Mouse (Mus musculus) stomach, postnatal 0 days (tissue): ENCODE results near the gene Cacng1. TPM values are rescaled to one million over a fixed set of nuclear protein-coding genes. Genes with fewer than 3 reads are reported as not detected.

ENCODE experiments used
- ATAC-seq: fragments of 200-750 bp; cut with Nextera tagmentation; 2 replicates; pipeline ENCODE4 v1.8.0; 2017; ENCODE audit not compliant: low FRiP score, low TSS enrichment
- DNase-seq: peaks from one replicate; pipeline ENCODE4 v3.0.0-alpha.2; 2016; ENCODE audit warnings: low spot score
- H3K27ac ChIP-seq: fragments of 300-500 bp; sonication (generic); replicated peaks from 2 replicates; pipeline ENCODE4 v1.5.1; 2014; ENCODE audit warnings: mild to moderate bottlenecking, control low read depth
- H3K27me3 ChIP-seq: fragments of 300-500 bp; sonication (generic); 2 replicates; pipeline ENCODE4 v1.6.1; 2014; ENCODE audit warnings: low read length; ENCODE audit not compliant: control insufficient read depth, insufficient read depth
- H3K36me3 ChIP-seq: fragments of 300-500 bp; sonication (generic); 2 replicates; pipeline ENCODE4 v1.6.1; 2014; ENCODE audit warnings: low read length, mixed read lengths; ENCODE audit not compliant: control insufficient read depth, insufficient read depth
- H3K4me1 ChIP-seq: fragments of 300-500 bp; sonication (generic); replicated peaks from 2 replicates; pipeline ENCODE4 v1.6.1; 2014; ENCODE audit warnings: antibody characterized with exemption; ENCODE audit not compliant: control insufficient read depth, insufficient read depth
- H3K4me2 ChIP-seq: fragments of 300-500 bp; sonication (generic); replicated peaks from 2 replicates; pipeline ENCODE4 v1.6.1; 2014; ENCODE audit warnings: low read depth, mild to moderate bottlenecking, control low read depth, moderate library complexity
- H3K4me3 ChIP-seq: fragments of 300-500 bp; sonication (generic); 2 replicates; pipeline ENCODE4 v1.5.1; 2014; ENCODE audit warnings: low read depth, low read length, control low read depth
- H3K9ac ChIP-seq: fragments of 300-500 bp; sonication (generic); 2 replicates; pipeline ENCODE4 v1.6.1; 2014; ENCODE audit warnings: mild to moderate bottlenecking, low read length, control low read depth, mixed read lengths
- H3K9me3 ChIP-seq: fragments of 300-500 bp; sonication (generic); 2 replicates; pipeline ENCODE4 v1.6.1; 2016; ENCODE audit warnings: low read length; ENCODE audit not compliant: control insufficient read depth
- CTCF ChIP-seq: IDR thresholded peaks from 2 replicates; pipeline ENCODE4 v1.5.1; 2016; ENCODE audit warnings: antibody characterized with exemption, low read depth, mild to moderate bottlenecking, moderate library complexity
- EP300 ChIP-seq: optimal IDR thresholded peaks from 2 replicates; pipeline ENCODE3; 2016; ENCODE audit warnings: antibody characterized with exemption
- WGBS: fragments of 180-500 bp; shearing (Covaris S2); extraction: QIAGEN DNeasy Blood & Tissue Kit; methylation state at CpG from one replicate; pipeline ENCODE4 v1.1.7; 2014; 5-methylcytosine and 5-hydroxymethylcytosine counted together
- polyA plus RNA-seq: library from polyadenylated mRNA; unstranded; fragments of >200 nt; fragmentation: Nextera tagmentation; extraction: Ambion mirVana; gene quantifications from 2 replicates; pipeline ENCODE4 v1.2.1, GENCODE M21; 2015

Gene Cacng1
- polyA plus RNA-seq, 1 experiment from 2014 or later = 0.22 TPM

GRCm38 (mm10) chr11:107655538-107655937 lies 60.8 kb downstream of the Cacng1 start:
- no peak overlapping the region for H3K27ac ChIP-seq
- no peak overlapping the region for H3K9ac ChIP-seq
- ATAC-seq (no peak), DNase-seq (no peak)
- no peak for TF ChIP-seq EP300
- no peak for TF ChIP-seq CTCF
- H3K9me3 ChIP-seq = no peaks in the 10 kb centered on the region
- no peak overlapping the region for H3K4me3 ChIP-seq
- H3K27me3 ChIP-seq = no peaks in the 10 kb centered on the region
- no peaks in the 10 kb centered on the region for H3K4me1 ChIP-seq
- 77% methylated on average over 4 of the region's 4 CpGs for WGBS
- H3K4me2 ChIP-seq = no peak overlapping the region
- H3K36me3 ChIP-seq = peaks cover 4% of the 10 kb centered on the region; the same call in 1 of the 2 replicates

Other genes with a start within 250 kb of the Cacng1 start
- gene Pitpnc1, start 245.8 kb downstream of the Cacng1 start, polyA plus RNA-seq = 5.0 and 5.1 TPM in 2 replicates
- gene Psmd12, start 237.0 kb downstream of the Cacng1 start, polyA plus RNA-seq = 137 TPM in 2 replicates
- gene Helz, start 168.6 kb downstream of the Cacng1 start, polyA plus RNA-seq = 5.3 TPM in 2 replicates
- 1.3 TPM in 2 replicates for gene Cacng4, start 78.0 kb upstream of the Cacng1 start, polyA plus RNA-seq
- gene Cacng5, start 198.5 kb upstream of the Cacng1 start, polyA plus RNA-seq = 0.17 and 0.21 TPM in 2 replicates